Mouse (Mus musculus) liver, adult 2 months (tissue): Measurements from ENCODE around the gene Vps13d.

Source experiments
- CTCF ChIP-seq: fragments of 200-500 bp; IDR thresholded peaks from 2 replicates; pipeline ENCODE4 v1.5.1; 2011; ENCODE audit warnings: low read depth, low read length, control low read depth
- POLR2A ChIP-seq: fragments of 200-500 bp; IDR thresholded peaks from 2 replicates; pipeline ENCODE4 v1.6.1; 2011; ENCODE audit warnings: low read length, control low read depth; ENCODE audit not compliant: insufficient read depth; ENCODE audit errors: extremely low read depth

DNA sequence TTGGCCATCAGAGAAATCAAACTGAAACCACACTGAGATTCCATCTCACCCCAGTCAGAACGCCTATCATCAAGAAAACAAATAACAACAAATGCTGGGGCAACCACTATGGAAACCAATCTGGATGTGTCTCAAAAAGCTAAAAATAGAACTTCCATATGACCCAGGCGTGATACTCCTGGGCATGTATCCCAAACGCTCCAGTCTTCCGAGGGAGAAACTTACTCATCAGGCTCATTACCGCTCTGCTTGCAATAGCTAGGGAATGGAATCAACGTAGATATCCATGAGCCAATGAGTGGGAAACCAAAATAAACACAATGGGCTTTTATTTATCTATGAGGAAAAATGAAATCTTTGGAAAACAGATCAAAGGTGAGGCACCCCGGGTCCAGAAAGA is 242.9 kb downstream of the Vps13d start:
- no peak for TF ChIP-seq CTCF
- TF ChIP-seq POLR2A, result no peak
